Mouse (Mus musculus) hematopoietic stem cell, adult 5-6 weeks (primary cell): Measurements from ENCODE around the gene Rplp2. TPM values are rescaled to one million over a fixed set of nuclear protein-coding genes. Genes with fewer than 3 reads are reported as not detected.

Experiments
- ATAC-seq, 2 experiments: fragments of 125-278 bp in 1 of 2; replicated peaks in 1 of 2; 2 replicates each; pipeline ENCODE4 v1.8.0; 2016 to 2017; ENCODE audit warnings: inconsistent platforms in 2 of 2, mild to moderate bottlenecking in 2 of 2, moderate number of reproducible peaks in 2 of 2, low read depth in 1 of 2, moderate TSS enrichment in 1 of 2; ENCODE audit not compliant: low FRiP score in 2 of 2, poor library complexity in 2 of 2, severe bottlenecking in 2 of 2, insufficient read depth in 1 of 2, low TSS enrichment in 1 of 2
- total RNA-seq: library from RNA; stranded (forward); fragments of 172-1452, 232-1000 nt; gene quantifications from 2 replicates; pipeline ENCODE4 v1.2.3, GENCODE M21; 2017

Gene Rplp2
- total RNA-seq, 1 experiment from 2014 or later, result 1,528 TPM

DNA sequence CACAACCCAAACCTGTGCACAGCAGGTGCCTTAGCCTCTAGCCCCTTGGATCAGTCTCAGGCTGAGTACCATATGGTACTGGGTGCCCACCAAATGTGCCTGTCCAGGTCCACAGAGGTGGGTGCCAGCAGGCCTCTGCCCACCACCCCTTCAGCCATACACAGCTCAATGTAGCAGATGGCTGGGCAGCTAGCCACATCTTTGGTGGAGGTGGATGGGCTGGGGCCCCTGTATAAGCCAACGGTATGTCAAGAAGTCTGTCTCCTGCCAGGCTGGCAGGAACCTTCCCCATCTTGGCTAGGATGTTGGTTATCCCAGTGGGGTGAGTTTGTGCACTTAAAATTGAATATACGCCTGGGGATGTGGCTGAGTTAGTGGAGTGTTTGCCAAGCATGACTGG is 38.4 kb downstream of the Rplp2 start:
- ATAC-seq, result no peak

DNA sequence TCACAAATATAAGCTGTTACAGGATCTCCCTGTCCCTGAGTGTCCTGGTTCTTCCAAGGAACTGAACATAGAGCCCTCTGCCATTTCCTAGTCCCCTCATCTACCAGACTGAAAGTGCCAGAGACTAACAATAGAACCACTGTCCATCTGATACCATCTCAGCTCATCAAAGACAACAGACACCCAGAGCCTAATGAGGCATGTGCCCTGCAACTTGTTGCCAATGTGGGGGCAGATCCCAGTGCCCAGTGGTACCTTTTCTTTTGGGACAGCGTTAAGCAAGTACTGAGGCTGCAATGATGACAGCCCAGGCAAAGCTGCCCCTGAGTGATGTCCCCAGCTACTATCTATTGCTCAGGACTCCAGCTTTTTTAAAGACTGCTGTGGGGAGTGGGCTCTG is 39.1 kb downstream of the Rplp2 start:
- no peak for ATAC-seq

DNA sequence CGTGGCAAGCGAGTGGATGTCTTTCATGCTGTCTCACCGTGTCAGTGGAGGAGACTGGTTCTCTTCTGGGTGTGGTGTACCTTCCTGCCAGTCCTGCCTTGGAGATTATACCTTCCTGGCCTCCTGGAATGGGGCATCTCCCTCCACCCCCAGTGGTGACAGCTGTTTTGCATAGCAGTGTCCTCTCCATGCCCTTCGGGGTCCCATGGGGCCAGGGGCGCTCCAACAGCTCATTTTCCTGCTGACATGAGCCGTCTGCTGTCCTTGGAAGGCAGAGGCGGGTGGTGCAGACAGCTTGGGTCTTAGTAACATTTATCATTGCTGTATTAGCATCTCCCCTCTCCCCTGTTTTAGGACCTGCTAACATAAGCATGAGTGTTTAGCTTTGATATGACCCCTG is 40.0 kb downstream of the Rplp2 start:
- ATAC-seq, result no peak

DNA sequence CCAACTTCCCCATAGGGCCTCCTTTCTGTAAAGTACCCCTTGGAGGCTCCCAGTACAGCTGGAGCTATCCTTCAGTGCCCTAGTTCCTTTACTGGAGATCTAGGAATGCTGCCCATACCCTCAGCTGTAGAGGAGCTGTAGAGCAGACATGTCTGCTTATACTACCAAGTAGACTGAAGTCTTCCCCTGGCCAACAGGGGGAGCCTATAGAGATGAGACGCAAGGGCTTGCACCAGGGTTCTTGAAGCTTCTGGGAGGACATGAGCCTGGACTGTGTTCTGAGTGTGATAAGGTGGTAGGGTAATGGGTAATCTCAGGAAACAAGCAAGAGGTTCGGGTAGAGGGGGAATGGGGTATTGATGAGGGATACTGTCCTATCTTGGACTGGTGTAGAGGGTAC is 44.0 kb downstream of the Rplp2 start:
- no peak for ATAC-seq

DNA sequence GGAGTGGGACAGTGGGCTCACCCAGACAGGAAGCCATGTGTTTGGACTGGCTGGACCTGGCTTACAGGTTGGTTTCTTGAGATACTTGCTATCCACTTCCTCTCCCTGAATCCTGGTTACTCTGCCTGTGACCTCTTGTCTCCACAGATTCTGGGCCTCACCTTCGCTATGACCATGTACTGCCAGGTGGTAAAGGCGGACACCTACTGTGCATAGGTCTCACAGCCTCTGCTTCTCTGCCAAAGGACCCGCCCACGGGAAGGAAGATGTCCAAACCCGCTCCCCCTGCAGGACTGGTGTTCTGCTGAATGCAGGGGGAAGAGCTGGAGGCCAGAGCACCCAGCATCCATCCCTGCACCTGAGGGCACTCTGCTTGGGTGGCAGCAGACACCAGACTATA is 45.6 kb downstream of the Rplp2 start:
- no peak for ATAC-seq

- no peak for ATAC-seq
These were observed 46.6 kb downstream of the Rplp2 start for GRCm38 (mm10) chr7:141493729-141494128.

- no peak for ATAC-seq
These were observed 48.2 kb downstream of the Rplp2 start for GRCm38 (mm10) chr7:141495379-141495778.

- ATAC-seq, result no peak
These were observed 48.8 kb downstream of the Rplp2 start for GRCm38 (mm10) chr7:141495940-141496339.

- no peak for ATAC-seq
These were observed 50.4 kb downstream of the Rplp2 start for GRCm38 (mm10) chr7:141497600-141497999.

Other genes starting within 250 kb of the Rplp2 start
- gene Lmntd2, start 233.3 kb upstream of the Rplp2 start, total RNA-seq, result 1.6 TPM in 1 of 2 replicates, not detected in the other
- 4.9 and 5.1 TPM in 2 replicates for gene Rassf7, start 231.5 kb upstream of the Rplp2 start, total RNA-seq
- 52.5 and 77.3 TPM in 2 replicates for gene Phrf1, start 218.6 kb upstream of the Rplp2 start, total RNA-seq
- gene Irf7, start 180.9 kb upstream of the Rplp2 start, total RNA-seq, result 15.4 and 26.7 TPM in 2 replicates
- not detected in 2 replicates for gene Cdhr5, start 170.6 kb upstream of the Rplp2 start, total RNA-seq
- gene Sct, start 168.2 kb upstream of the Rplp2 start, total RNA-seq, result not detected in 2 replicates
- gene Drd4, start 155.4 kb upstream of the Rplp2 start, total RNA-seq, result not detected in 2 replicates
- 18.7 and 25.8 TPM in 2 replicates for gene Deaf1, start 119.7 kb upstream of the Rplp2 start, total RNA-seq
- 10.5 and 12.6 TPM in 2 replicates for gene Tmem80, start 119.6 kb upstream of the Rplp2 start, total RNA-seq
- 4.4 and 4.7 TPM in 2 replicates for gene Eps8l2, start 108.5 kb upstream of the Rplp2 start, total RNA-seq
- 227 and 363 TPM in 2 replicates for gene Taldo1, start 55.2 kb upstream of the Rplp2 start, total RNA-seq
- 18.4 and 20.4 TPM in 2 replicates for gene Gatd1, start 33.2 kb upstream of the Rplp2 start, total RNA-seq
- gene Cend1, start 17.9 kb upstream of the Rplp2 start, total RNA-seq, result not detected in 2 replicates
- gene Slc25a22, start 9.5 kb upstream of the Rplp2 start, total RNA-seq, result 8.0 and 9.7 TPM in 2 replicates
- gene Pidd1, start 3.3 kb upstream of the Rplp2 start, total RNA-seq, result 6.5 and 8.5 TPM in 2 replicates
- 15.1 and 15.5 TPM in 2 replicates for gene Pnpla2, start 7.8 kb downstream of the Rplp2 start, total RNA-seq
- 5.2 and 8.4 TPM in 2 replicates for gene Cracr2b, start 13.7 kb downstream of the Rplp2 start, total RNA-seq
- 45.0 and 46.6 TPM in 2 replicates for gene Cd151, start 20.0 kb downstream of the Rplp2 start, total RNA-seq
- gene Polr2l, start 27.8 kb downstream of the Rplp2 start, total RNA-seq, result 26.8 and 30.0 TPM in 2 replicates
- gene Tspan4, start 27.9 kb downstream of the Rplp2 start, total RNA-seq, result 61.4 and 81.5 TPM in 2 replicates
- 16.6 and 26.5 TPM in 2 replicates for gene Chid1, start 92.5 kb downstream of the Rplp2 start, total RNA-seq
- 38.4 and 40.7 TPM in 2 replicates for gene Ap2a2, start 114.8 kb downstream of the Rplp2 start, total RNA-seq
- gene Muc6, start 207.9 kb downstream of the Rplp2 start, total RNA-seq, result not detected in 2 replicates
- not detected in 2 replicates for gene Muc2, start 243.0 kb downstream of the Rplp2 start, total RNA-seq